Mouse (Mus musculus): ENCODE data around the gene Slc51a. TPM values are rescaled to one million over a fixed set of nuclear protein-coding genes. Genes with fewer than 3 reads are reported as not detected.
"Not testable (repeated sequence)": the region's sequence is repeated elsewhere in the genome, so short reads cannot be mapped to it uniquely, and the experiment has no call there.

The Slc51a gene
- polyA plus RNA-seq, 1 experiment from 2014 or later, result 0.04 TPM

DNA sequence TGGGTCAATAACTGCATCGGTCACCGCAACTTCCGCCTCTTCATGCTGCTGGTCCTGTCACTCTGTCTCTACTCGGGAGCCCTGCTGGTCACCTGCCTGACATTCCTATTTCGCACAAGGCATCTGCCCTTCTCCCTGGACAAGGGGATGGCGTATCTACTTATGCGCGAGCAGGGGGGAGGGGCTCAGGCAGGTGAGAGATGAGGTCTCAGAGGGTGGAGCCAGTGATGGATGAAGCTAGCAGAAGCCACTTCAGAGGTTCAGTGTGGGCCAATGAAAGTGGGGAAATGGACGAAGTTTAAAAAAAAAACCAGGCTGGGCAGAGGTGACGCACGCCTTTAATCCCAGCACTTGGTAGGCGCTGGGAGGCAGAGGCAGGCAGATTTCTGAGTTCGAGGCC lies 11.3 kb upstream of the Slc51a start:
- ATAC-seq, result no peak
- ChIA-PET CTCF (interaction anchor here (0.9 to 2.4 kb wide), 10 partner anchors 10 to 271 kb away, joined by 3 to 14 read pairs (median 4); partner anchors contain the start of gene Tfrc), POLR2A (interaction anchor here (0.6 kb wide), 1 partner anchor 354 kb away, joined by 4 read pairs; no protein-coding TSS in a partner anchor)
- in situ Hi-C loops (cut with MboI; ENCODE audit: low pct_unique_long_range_greater_than_20kb), result no loop called here
- no peak for DNase-seq (ENCODE audit: low read depth, low spot score)
- TF ChIP-seq CTCF (IDR thresholded peaks at IDR 0.05), result no peak
- peaks cover 6% of the 10 kb centered on the region for H3K27me3 ChIP-seq

GRCm38 (mm10) chr16:32495965-32496364 lies 8.3 kb upstream of the Slc51a start, which contains the start of gene Zdhhc19:
Zdhhc19 (plus strand) TSS chr16:32496265.
- CTCF ChIA-PET, result no interaction called here
- no peaks in the 10 kb centered on the region for H3K27me3 ChIP-seq
- in situ Hi-C loops (cut with MboI; ENCODE audit: low pct_unique_long_range_greater_than_20kb), result no loop called here
- no peak for TF ChIP-seq CTCF (IDR thresholded peaks at IDR 0.05)
- POLR2A ChIA-PET, result no interaction called here
- no peak for ATAC-seq
- no peak for DNase-seq (ENCODE audit: low read depth, low spot score)

DNA sequence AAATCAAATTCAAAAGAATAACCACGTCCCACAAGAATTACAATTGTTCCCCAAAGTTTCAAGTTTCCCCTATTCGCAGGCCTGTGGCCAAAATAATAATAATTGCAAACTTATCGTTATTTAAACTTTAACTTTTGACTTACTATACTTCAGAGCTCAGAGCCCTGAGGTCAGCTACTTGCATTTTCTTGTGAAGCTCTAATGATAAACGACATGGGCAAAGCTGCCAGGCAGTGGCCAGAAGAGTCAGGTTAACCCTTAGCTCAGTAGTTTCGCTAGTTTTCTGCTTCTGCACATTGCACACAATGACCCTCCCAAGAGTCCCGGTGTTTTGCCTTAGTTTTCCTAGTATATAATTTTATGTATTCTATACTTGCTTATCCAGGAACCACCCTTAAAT lies 6.7 kb upstream of the Slc51a start:
- POLR2A ChIA-PET; H3K27me3 ChIP-seq; DNase-seq (ENCODE audit: low read depth, low spot score); CTCF ChIA-PET; ATAC-seq; in situ Hi-C loops (cut with MboI; ENCODE audit: low pct_unique_long_range_greater_than_20kb): not testable (repeated sequence)

DNA sequence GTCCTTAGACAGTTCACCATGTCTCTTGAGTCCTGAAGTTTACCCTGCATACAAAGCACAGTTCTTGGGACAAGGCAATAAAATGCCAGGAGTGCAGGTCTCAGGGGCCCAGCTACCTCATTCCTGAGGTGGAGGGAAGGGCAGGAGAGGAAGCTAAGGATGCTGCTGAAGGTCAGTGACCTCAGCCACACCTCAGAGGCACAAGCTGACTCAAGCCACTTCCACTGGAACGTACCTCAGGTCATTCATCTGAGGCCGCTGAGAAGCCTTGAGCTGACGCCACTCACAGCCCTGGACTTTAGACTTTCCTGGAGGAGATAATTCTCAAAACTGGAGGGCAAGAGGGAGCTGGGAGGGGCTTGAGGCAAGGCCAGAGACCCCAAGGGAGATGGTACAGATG lies 1.3 kb upstream of the Slc51a start:
- CTCF ChIA-PET, result interaction anchor here (1.2 to 1.5 kb wide), 2 partner anchors 10 to 14 kb away, joined by 3 to 5 read pairs; no protein-coding TSS in a partner anchor
- ATAC-seq, result no peak
- no peak for TF ChIP-seq CTCF (IDR thresholded peaks at IDR 0.05)
- in situ Hi-C loops (cut with MboI; ENCODE audit: low pct_unique_long_range_greater_than_20kb), result no loop called here
- POLR2A ChIA-PET, result no interaction called here
- DNase-seq (ENCODE audit: low read depth, low spot score), result no peak
- no peaks in the 10 kb centered on the region for H3K27me3 ChIP-seq

GRCm38 (mm10) chr16:32486046-32486445 lies 1.6 kb downstream of the Slc51a start:
- no peak for ATAC-seq
- ChIA-PET POLR2A (no interaction called here), CTCF (no interaction called here)
- in situ Hi-C loops (cut with MboI; ENCODE audit: low pct_unique_long_range_greater_than_20kb), result no loop called here
- no peak for DNase-seq (ENCODE audit: low read depth, low spot score)
- TF ChIP-seq CTCF (IDR thresholded peaks at IDR 0.05), result no peak
- H3K27me3 ChIP-seq, result no peaks in the 10 kb centered on the region

- ChIA-PET POLR2A (no interaction called here), CTCF (no interaction called here)
- no peak for TF ChIP-seq CTCF (IDR thresholded peaks at IDR 0.05)
- DNase-seq (ENCODE audit: low read depth, low spot score) (no peak), ATAC-seq (no peak)
- in situ Hi-C loops (cut with MboI; ENCODE audit: low pct_unique_long_range_greater_than_20kb), result no loop called here
- no peaks in the 10 kb centered on the region for H3K27me3 ChIP-seq
Measured at GRCm38 (mm10) chr16:32485209-32485608, 2.5 kb downstream of the Slc51a start.

GRCm38 (mm10) chr16:32484431-32484871 lies 3.2 kb downstream of the Slc51a start:
- H3K27me3 ChIP-seq, result no peaks in the 10 kb centered on the region
- TF ChIP-seq CTCF (IDR thresholded peaks at IDR 0.05), result no peak
- DNase-seq (ENCODE audit: low read depth, low spot score) (no peak), ATAC-seq (no peak)
- in situ Hi-C loops (cut with MboI; ENCODE audit: low pct_unique_long_range_greater_than_20kb), result no loop called here
- POLR2A ChIA-PET, result no interaction called here
- CTCF ChIA-PET, result interaction anchor here (0.9 kb wide), 1 partner anchor 16 kb away, joined by 3 read pairs; no protein-coding TSS in a partner anchor

- TF ChIP-seq CTCF (IDR thresholded peaks at IDR 0.05), result no peak
- ChIA-PET CTCF (interaction anchor here (2.3 kb wide), 1 partner anchor 21 kb away, joined by 10 read pairs; no protein-coding TSS in a partner anchor), POLR2A (no interaction called here)
- no peaks in the 10 kb centered on the region for H3K27me3 ChIP-seq
- ATAC-seq, result no peak
- in situ Hi-C loops (cut with MboI; ENCODE audit: low pct_unique_long_range_greater_than_20kb), result no loop called here
- no peak for DNase-seq (ENCODE audit: low read depth, low spot score)
Measured at GRCm38 (mm10) chr16:32479415-32479814, 8.3 kb downstream of the Slc51a start.

- in situ Hi-C loops (cut with MboI; ENCODE audit: low pct_unique_long_range_greater_than_20kb), result no loop called here
- CTCF ChIA-PET, result interaction anchor here (2.3 kb wide), 1 partner anchor 23 kb away, joined by 10 read pairs; no protein-coding TSS in a partner anchor
- POLR2A ChIA-PET, result no interaction called here
- no peaks in the 10 kb centered on the region for H3K27me3 ChIP-seq
- ATAC-seq (no peak), DNase-seq (ENCODE audit: low read depth, low spot score) (no peak)
- TF ChIP-seq CTCF (IDR thresholded peaks at IDR 0.05), result no peak
Measured at GRCm38 (mm10) chr16:32477315-32477714, 10.4 kb downstream of the Slc51a start.

DNA sequence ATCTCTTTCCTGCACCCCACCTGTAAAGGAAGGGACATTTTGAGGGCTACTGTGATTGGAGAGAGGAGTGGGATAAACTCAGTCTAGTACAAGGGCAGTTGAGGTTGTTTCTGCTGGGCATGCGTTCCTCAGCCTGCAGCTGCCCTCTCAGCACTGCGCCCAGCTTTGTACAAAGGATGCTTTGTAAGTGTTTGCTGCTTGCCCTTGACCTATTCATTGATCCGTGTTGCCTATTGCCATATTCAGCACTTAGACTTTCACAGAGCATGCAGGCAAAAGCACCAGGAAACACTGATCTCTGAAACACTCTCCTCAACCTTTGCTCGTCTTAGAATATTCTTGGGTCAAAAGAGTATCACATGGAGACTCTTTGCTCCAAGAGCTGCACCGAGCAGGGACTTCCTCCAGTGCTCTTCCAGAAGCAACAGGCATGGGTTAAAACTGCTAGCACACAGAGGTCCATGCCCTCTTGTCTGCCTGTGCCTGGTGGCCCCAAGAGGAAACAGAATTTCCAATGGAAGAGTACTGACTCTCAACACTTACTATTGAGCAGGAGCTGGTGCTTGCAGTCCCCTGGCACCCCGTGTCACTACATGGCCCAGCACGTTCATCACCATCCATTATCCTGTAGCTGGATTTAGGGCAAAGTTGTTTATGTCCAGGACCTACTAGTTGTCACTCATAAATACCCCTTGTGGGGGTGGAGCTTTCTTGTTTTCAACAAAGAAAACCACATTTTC lies 15.2 kb downstream of the Slc51a start:
- in situ Hi-C loops (cut with MboI; ENCODE audit: low pct_unique_long_range_greater_than_20kb), result loop anchor here (25.0 kb wide), 2 partner anchors 210 to 360 kb away; partner anchors contain the start of gene Smco1
- POLR2A ChIA-PET, result no interaction called here
- DNase-seq (ENCODE audit: low read depth, low spot score) (no peak), ATAC-seq (no peak)
- no peak for TF ChIP-seq CTCF (IDR thresholded peaks at IDR 0.05)
- CTCF ChIA-PET, result interaction anchor here (1.2 kb wide), 1 partner anchor 21 kb away, joined by 3 read pairs; no protein-coding TSS in a partner anchor
- H3K27me3 ChIP-seq, result no peaks in the 10 kb centered on the region

- ChIA-PET CTCF (interaction anchor here (0.9 kb wide), 1 partner anchor 40 kb away, joined by 4 read pairs; no protein-coding TSS in a partner anchor), POLR2A (no interaction called here)
- in situ Hi-C loops (cut with MboI; ENCODE audit: low pct_unique_long_range_greater_than_20kb), result loop anchor here (25.0 kb wide), 2 partner anchors 207 to 357 kb away; partner anchors contain the start of gene Smco1
- no peak for ATAC-seq
- DNase-seq (ENCODE audit: low read depth, low spot score), result no peak
- no peak for TF ChIP-seq CTCF (IDR thresholded peaks at IDR 0.05)
- H3K27me3 ChIP-seq, result no peaks in the 10 kb centered on the region
Measured at GRCm38 (mm10) chr16:32469404-32470105, 18.1 kb downstream of the Slc51a start.

All from Patski (cell line).